Mouse (Mus musculus): ENCODE measurements around the gene 2410002F23Rik.

DNA sequence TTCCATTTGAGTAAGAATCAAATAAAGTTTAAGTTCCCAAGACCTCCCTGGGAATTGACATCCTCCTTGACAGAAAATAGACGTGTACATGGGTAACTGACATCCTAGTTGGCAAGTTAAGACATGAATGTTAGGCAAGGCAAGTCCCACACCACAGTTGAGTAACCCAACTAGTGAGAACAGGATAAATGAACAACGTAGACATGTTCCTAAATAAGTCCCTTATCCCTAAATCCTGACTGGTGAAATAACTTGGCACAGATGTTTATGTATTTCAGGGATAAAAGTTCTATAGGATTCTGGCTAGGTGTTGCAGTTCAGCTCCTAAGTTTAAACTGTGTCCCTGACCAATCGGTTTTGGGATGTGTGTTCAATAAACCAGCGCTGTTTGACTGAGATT is 44.5 kb downstream of the 2410002F23Rik start:
- TF ChIP-seq FLI1 (IDR thresholded peaks at IDR 0.05; ENCODE audit: low read length) (no peak), GATA1 (IDR thresholded peaks at IDR 0.05; ENCODE audit: borderline replicate concordance, low read length) (no peak)
